8 mouse cellular contexts compared by ENCODE assay signal in the genomic region with DNA sequence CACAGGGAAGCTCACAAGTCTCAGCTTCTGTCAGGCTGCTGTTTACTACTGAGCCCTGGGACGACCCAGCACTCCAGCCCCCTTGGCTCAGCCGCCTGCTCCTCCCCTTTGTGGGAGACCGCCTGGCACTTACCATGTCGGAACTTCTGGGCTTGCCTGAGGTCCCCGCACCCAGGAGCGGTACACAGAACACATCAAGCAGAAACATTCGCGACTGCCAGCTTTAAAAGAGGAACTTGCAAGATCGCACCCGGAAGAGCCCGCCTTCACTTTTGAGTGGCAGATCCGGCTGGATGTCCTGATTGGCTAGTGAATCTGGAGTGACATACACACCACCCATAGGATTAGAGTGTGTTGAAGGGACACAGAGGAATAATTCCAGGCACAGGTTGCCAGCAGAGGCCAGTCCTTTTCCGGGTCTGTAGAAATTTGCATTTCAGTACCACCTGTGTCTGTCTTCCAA. TPM values are rescaled to one million over a fixed set of nuclear protein-coding genes. Genes with fewer than 3 reads are reported as not detected.
DNase-seq lines count a peak whose midpoint lies in the region; ATAC-seq and TF ChIP-seq lines count a peak whose summit lies in the region.

A gene (minus strand): TSS at position 274 of the 463 bp plus-strand sequence.

- peak within 1 kb of the TSS; percentile 94 for H3K9ac ChIP-seq in ES-E14 (ENCODE audit: insufficient read depth, low read depth, low read length, poor library complexity, severe bottlenecking)
- peak within 1 kb of the TSS; percentile 72 for H3K9ac ChIP-seq in forebrain, embryonic 15.5 days (replicated peaks)

- H3K27ac ChIP-seq in ES-E14 (ENCODE audit: insufficient read depth, low read depth, low read length, poor library complexity, severe bottlenecking), result no peak within 1 kb of the TSS; the same call in 1 of the 2 replicates
- peak within 1 kb of the TSS; percentile 76 for H3K27ac ChIP-seq in forebrain, embryonic 15.5 days (replicated peaks)

- H3K9me3 ChIP-seq in ES-E14 (ENCODE audit: control insufficient read depth, insufficient read depth, low read depth, low read length), result no peaks in the 10 kb centered on the region
- 0 out of 2 replicates have a peak, but pooled peaks cover 4% of the 10 kb centered on the region for H3K9me3 ChIP-seq in forebrain, embryonic 15.5 days

- no peaks in the 10 kb centered on the region for H3K4me1 ChIP-seq in ES-E14 (ENCODE audit: control insufficient read depth in 2 of 2, insufficient read depth in 2 of 2, low read length in 2 of 2, poor library complexity in 1 of 2)
- H3K4me1 ChIP-seq in forebrain, embryonic 15.5 days, result peaks cover 7% of the 10 kb centered on the region
- peaks cover 3% of the 10 kb centered on the region; the same call in 1 of the 2 replicates for H3K4me1 ChIP-seq in lung, adult 2 months (ENCODE audit: control insufficient read depth, insufficient read depth, low read length)

- H3K27me3 ChIP-seq in forebrain, embryonic 15.5 days, result no peaks in the 10 kb centered on the region

- no peaks in the 10 kb centered on the region for H3K36me3 ChIP-seq in ES-E14 (ENCODE audit: control insufficient read depth, insufficient read depth, low read length, poor library complexity, severe bottlenecking)
- peaks cover 21% of the 10 kb centered on the region for H3K36me3 ChIP-seq in forebrain, embryonic 15.5 days

- H3K4me3 ChIP-seq in ES-E14 (ENCODE audit: insufficient read depth in 1 of 2, low read depth in 1 of 2, low read length in 2 of 2, poor library complexity in 1 of 2, severe bottlenecking in 1 of 2), result peak within 1 kb of the TSS; percentile 97 to 98
- H3K4me3 ChIP-seq in forebrain, embryonic 15.5 days, result peak within 1 kb of the TSS; percentile 74
- H3K4me3 ChIP-seq in lung, adult 2 months (replicated peaks; ENCODE audit: extremely low read depth, low read depth, low read length), result peak within 1 kb of the TSS; percentile 76

- intact Hi-C loops in heart, postnatal 25 days (cut with DNase I), result no loop called here

- peak; percentile 89 for DNase-seq in ES-E14 (ENCODE audit: low read depth, low spot score)
- DNase-seq in cerebellum, adult 11-12 months, result peak; percentile 91
- DNase-seq in heart, postnatal 25 days (ENCODE audit: low spot score), result peak; percentile 82
- peak; percentile 84 to 95 for DNase-seq in layer of hippocampus, adult 18-20 months (ENCODE audit: low spot score in 2 of 2)
- peak; percentile 77 for DNase-seq in lung, adult 2 months
- DNase-seq in thymus, adult 18-20 months, result peak; percentile 67 to 83

- no peak for TF ChIP-seq CTCF in lung, adult 2 months (IDR thresholded peaks at IDR 0.05; ENCODE audit: insufficient read depth, low read length)

- in situ Hi-C loops in ES-E14 (cut with MboI; ENCODE audit: low sequenced_read_pairs in 2 of 2, unreplicated experiment in 2 of 2), result no loop called here

- peak; percentile 53; the same call in 1 of the 2 replicates for TF ChIP-seq POLR2A in lung, adult 2 months (IDR thresholded peaks at IDR 0.05; ENCODE audit: borderline replicate concordance, extremely low read depth, low read depth, low read length)

- ATAC-seq in forebrain, embryonic 15.5 days (replicated peaks), result peak; percentile 100
- ATAC-seq in neutrophil, adult 5-6 weeks (ENCODE audit: extremely low read depth, insufficient number of reproducible peaks, low FRiP score, poor library complexity, severe bottlenecking), result peak; percentile 98

- under 1% methylated on average over 13 of the region's 13 CpGs for WGBS in forebrain, embryonic 15.5 days
- WGBS in lung, adult 2 months, result under 1% methylated on average over 13 of the region's 13 CpGs

- peak within 1 kb of the TSS; percentile 51 for H3K4me2 ChIP-seq in forebrain, embryonic 15.5 days (replicated peaks)

TF ChIP-seq in ES-E14, 5 proteins besides CTCF, POLR2A, EP300 and RAD21:
- TF ChIP-seq ZC3H11A (IDR thresholded peaks at IDR 0.05; ENCODE audit: borderline replicate concordance, low read depth, low read length) (no peak), CHD2 (IDR thresholded peaks at IDR 0.05; ENCODE audit: low read depth, low read length) (peak; percentile 90), MAFK (IDR thresholded peaks at IDR 0.05; ENCODE audit: insufficient read depth, low read depth, low read length) (no peak), ZNF384 (IDR thresholded peaks at IDR 0.05; ENCODE audit: low read depth, low read length) (no peak)

RNA-seq across cellular contexts. Expression of the gene that starts here (rescaled TPM):
- total RNA-seq in ES-E14 (2012; rRNA removed), result 9.1 and 10.0 TPM in 2 replicates
- 9.6 and 11.2 TPM in 2 replicates for polyA plus RNA-seq in forebrain, embryonic 15.5 days (2015; fragmentation: Nextera tagmentation; extraction: Ambion mirVana)
- total RNA-seq in heart, postnatal 25 days (2021), result 1 to 10 TPM; 4.7 to 5.6 TPM
- total RNA-seq in layer of hippocampus, adult 18-20 months (2021), result 10 to 100 TPM; 11.7 to 12.9 TPM
- polyA plus RNA-seq in lung, adult 2 months (2012; rRNA removed), result 1.9 and 2.3 TPM in 2 replicates
- 19.3 and 23.0 TPM in 2 replicates for total RNA-seq in neutrophil, adult 5-6 weeks (2017)
